Mouse (Mus musculus) MEL (cell line): ENCODE results near the gene Ostf1. TPM values are rescaled to one million over a fixed set of nuclear protein-coding genes. Genes with fewer than 3 reads are reported as not detected.
A peak's percentile ranks its signal among the peaks of the same experiment; 100 is the strongest.

Experiments
- DNase-seq: peaks from one replicate; pipeline ENCODE4 v3.0.0; 2011; ENCODE audit warnings: low read depth, low spot score
- H3K27ac ChIP-seq: 2 replicates; pipeline ENCODE4 v1.5.1; 2012; ENCODE audit warnings: low read depth, mild to moderate bottlenecking, control low read depth, low read length, moderate library complexity; ENCODE audit not compliant: control insufficient read depth
- H3K27me3 ChIP-seq, 2 experiments: fragments of 150-350 bp in 1 of 2; sonication (generic) in 1 of 2; 2 replicates each; pipeline ENCODE4 v1.6.1; 2012; ENCODE audit warnings: low read length in 2 of 2, mild to moderate bottlenecking in 2 of 2, improper control_type of control experiment in 1 of 2, moderate library complexity in 1 of 2; ENCODE audit not compliant: insufficient read depth in 2 of 2, control insufficient read depth in 1 of 2
- H3K36me3 ChIP-seq, 2 experiments: 2 replicates each; pipeline ENCODE4 v1.6.1; 2012 to 2014; ENCODE audit warnings: low read length in 2 of 2, improper control_type of control experiment in 1 of 2, inconsistent platforms in 1 of 2, mild to moderate bottlenecking in 1 of 2; ENCODE audit not compliant: insufficient read depth in 2 of 2, control insufficient read depth in 1 of 2
- H3K4me1 ChIP-seq, 2 experiments: fragments of 150-350 bp in 1 of 2; sonication (generic) in 1 of 2; 2 replicates each; pipeline ENCODE4 v1.6.1; 2012; ENCODE audit warnings: low read length in 2 of 2, improper control_type of control experiment in 1 of 2, mild to moderate bottlenecking in 1 of 2; ENCODE audit not compliant: insufficient read depth in 2 of 2, control insufficient read depth in 1 of 2
- H3K4me3 ChIP-seq, 2 experiments: fragments of 150-350 bp in 1 of 2; sonication (generic) in 1 of 2; 2 replicates each; pipeline ENCODE4 v1.5.1; 2012; ENCODE audit warnings: low read depth in 2 of 2, low read length in 2 of 2, mild to moderate bottlenecking in 2 of 2, moderate library complexity in 2 of 2, control low read depth in 1 of 2, improper control_type of control experiment in 1 of 2; ENCODE audit not compliant: control insufficient read depth in 1 of 2, insufficient read depth in 1 of 2
- H3K79me2 ChIP-seq: 2 replicates; pipeline ENCODE4 v1.6.1; 2012; ENCODE audit warnings: mild to moderate bottlenecking, low read length, moderate library complexity; ENCODE audit not compliant: control insufficient read depth, poor library complexity, insufficient read depth
- H3K9ac ChIP-seq: 2 replicates; pipeline ENCODE4 v1.6.1; 2012; ENCODE audit warnings: low read depth, mild to moderate bottlenecking, control low read depth, low read length, moderate library complexity; ENCODE audit not compliant: control insufficient read depth, poor library complexity, severe bottlenecking
- H3K9me3 ChIP-seq: fragments of 150-350 bp; sonication (generic); replicated peaks from 2 replicates; pipeline ENCODE4 v1.6.1; 2012; ENCODE audit warnings: mild to moderate bottlenecking, low read length, improper control_type of control experiment, moderate library complexity; ENCODE audit not compliant: insufficient read depth
- CHD1 ChIP-seq: IDR thresholded peaks from 2 replicates; pipeline ENCODE4 v1.6.1; 2012; ENCODE audit warnings: low read depth, mild to moderate bottlenecking, inconsistent platforms, low read length, improper control_type of control experiment
- CHD2 ChIP-seq: IDR thresholded peaks from 2 replicates; pipeline ENCODE4 v1.6.1; 2011; ENCODE audit warnings: low read length, improper control_type of control experiment
- CTCF ChIP-seq, 3 experiments: IDR thresholded peaks in 2 of 3; conservative IDR thresholded peaks in 1 of 3; 2 replicates each; pipeline ENCODE4 v1.5.1; 2011 to 2012; ENCODE audit warnings: low read length in 3 of 3, low read depth in 2 of 3, mild to moderate bottlenecking in 2 of 3, improper control_type of control experiment in 1 of 3, inconsistent platforms in 1 of 3, mixed read lengths in 1 of 3, moderate library complexity in 1 of 3; ENCODE audit not compliant: control insufficient read depth in 1 of 3, insufficient read depth in 1 of 3, poor library complexity in 1 of 3, severe bottlenecking in 1 of 3
- E2F4 ChIP-seq: IDR thresholded peaks from 2 replicates; pipeline ENCODE4 v1.6.1; 2011; ENCODE audit warnings: low read depth, low read length, improper control_type of control experiment, borderline replicate concordance
- ELF1 ChIP-seq: IDR thresholded peaks from 2 replicates; pipeline ENCODE4 v1.6.1; 2014; ENCODE audit warnings: low read depth, mild to moderate bottlenecking, inconsistent platforms, low read length, improper control_type of control experiment, moderate library complexity
- EP300 ChIP-seq, 2 experiments: IDR thresholded peaks; 2 replicates each; pipeline ENCODE4 v1.6.1; 2011; ENCODE audit warnings: improper control_type of control experiment in 2 of 2, low read length in 2 of 2, low read depth in 1 of 2, mild to moderate bottlenecking in 1 of 2
- ETS1 ChIP-seq: IDR thresholded peaks from 2 replicates; pipeline ENCODE4 v1.6.1; 2012; ENCODE audit warnings: low read depth, mild to moderate bottlenecking, inconsistent platforms, low read length, improper control_type of control experiment, moderate library complexity
- GABPA ChIP-seq: IDR thresholded peaks from 2 replicates; pipeline ENCODE4 v1.6.1; 2012; ENCODE audit warnings: low read depth, mild to moderate bottlenecking, inconsistent platforms, low read length, improper control_type of control experiment, moderate library complexity
- GATA1 ChIP-seq: IDR thresholded peaks from 2 replicates; pipeline ENCODE4 v1.6.1; 2011; ENCODE audit warnings: low read depth, low read length, improper control_type of control experiment
- HCFC1 ChIP-seq: IDR thresholded peaks from 2 replicates; pipeline ENCODE4 v1.6.1; 2012; ENCODE audit warnings: low read depth, mild to moderate bottlenecking, inconsistent platforms, low read length, improper control_type of control experiment, moderate library complexity
- JUND ChIP-seq: IDR thresholded peaks from 2 replicates; pipeline ENCODE4 v1.6.1; 2011; ENCODE audit warnings: low read depth, mild to moderate bottlenecking, improper control_type of control experiment, low read length
- KAT2A ChIP-seq: conservative IDR thresholded peaks from 2 replicates; pipeline ENCODE4 v1.6.1; 2012; ENCODE audit warnings: low read depth, low read length, improper control_type of control experiment, inconsistent platforms
- MAFK ChIP-seq: IDR thresholded peaks from 2 replicates; pipeline ENCODE4 v1.6.1; 2011; ENCODE audit warnings: low read depth, mild to moderate bottlenecking, low read length, improper control_type of control experiment, borderline replicate concordance
- MAX ChIP-seq: IDR thresholded peaks from 2 replicates; pipeline ENCODE4 v1.6.1; 2011; ENCODE audit warnings: low read length, improper control_type of control experiment
- MEF2A ChIP-seq: IDR thresholded peaks from 2 replicates; pipeline ENCODE4 v1.6.1; 2014; ENCODE audit warnings: low read depth, mild to moderate bottlenecking, inconsistent platforms, low read length, improper control_type of control experiment; ENCODE audit not compliant: poor library complexity, insufficient replicate concordance, severe bottlenecking; ENCODE audit errors: extremely low read depth
- NELFE ChIP-seq: IDR thresholded peaks from 2 replicates; pipeline ENCODE4 v1.6.1; 2011; ENCODE audit warnings: low read depth, low read length, improper control_type of control experiment
- NRF1 ChIP-seq: IDR thresholded peaks from 2 replicates; pipeline ENCODE4 v1.6.1; 2014; ENCODE audit warnings: low read depth, mild to moderate bottlenecking, inconsistent platforms, low read length, improper control_type of control experiment, moderate library complexity; ENCODE audit not compliant: poor library complexity, insufficient read depth, severe bottlenecking
- POLR2A ChIP-seq, 2 experiments: IDR thresholded peaks; 2 replicates each; pipeline ENCODE4 v1.6.1; 2011 to 2012; ENCODE audit warnings: low read length in 2 of 2, mild to moderate bottlenecking in 2 of 2, control low read depth in 1 of 2, improper control_type of control experiment in 1 of 2, low read depth in 1 of 2, moderate library complexity in 1 of 2; ENCODE audit not compliant: control insufficient read depth in 1 of 2, insufficient read depth in 1 of 2, poor library complexity in 1 of 2
- POLR2AphosphoS2 ChIP-seq: IDR thresholded peaks from 2 replicates; pipeline ENCODE4 v1.6.1; 2011; ENCODE audit warnings: low read length, improper control_type of control experiment
- RAD21 ChIP-seq: IDR thresholded peaks from 2 replicates; pipeline ENCODE4 v1.6.1; 2011; ENCODE audit warnings: mild to moderate bottlenecking, low read depth, low read length, improper control_type of control experiment
- SIN3A ChIP-seq: IDR thresholded peaks from 2 replicates; pipeline ENCODE4 v1.6.1; 2012; ENCODE audit warnings: low read length, improper control_type of control experiment, inconsistent platforms
- SMC3 ChIP-seq: IDR thresholded peaks from 2 replicates; pipeline ENCODE4 v1.6.1; 2011; ENCODE audit warnings: low read depth, low read length, improper control_type of control experiment
- TBP ChIP-seq: IDR thresholded peaks from 2 replicates; pipeline ENCODE4 v1.8.0; 2011; ENCODE audit warnings: low read depth, low read length, improper control_type of control experiment
- TCF12 ChIP-seq: IDR thresholded peaks from 2 replicates; pipeline ENCODE4 v1.6.1; 2014; ENCODE audit warnings: low read depth, mild to moderate bottlenecking, inconsistent platforms, low read length, improper control_type of control experiment, moderate library complexity
- UBTF ChIP-seq: IDR thresholded peaks from 2 replicates; pipeline ENCODE4 v1.6.1; 2012; ENCODE audit warnings: low read depth, mild to moderate bottlenecking, inconsistent platforms, low read length, improper control_type of control experiment, moderate library complexity, borderline replicate concordance; ENCODE audit not compliant: insufficient read depth
- USF1 ChIP-seq: IDR thresholded peaks from 2 replicates; pipeline ENCODE4 v1.6.1; 2014; ENCODE audit warnings: low read depth, mild to moderate bottlenecking, inconsistent platforms, low read length, improper control_type of control experiment, moderate library complexity
- USF2 ChIP-seq, 2 experiments: IDR thresholded peaks; 2 replicates each; pipeline ENCODE4 v1.6.1; 2011 to 2012; ENCODE audit warnings: improper control_type of control experiment in 2 of 2, low read length in 2 of 2, borderline replicate concordance in 1 of 2, inconsistent platforms in 1 of 2, low read depth in 1 of 2, mild to moderate bottlenecking in 1 of 2; ENCODE audit not compliant: insufficient read depth in 1 of 2
- ZKSCAN1 ChIP-seq: IDR thresholded peaks from 2 replicates; pipeline ENCODE4 v1.6.1; 2012; ENCODE audit warnings: low read depth, mild to moderate bottlenecking, inconsistent platforms, low read length, improper control_type of control experiment, moderate library complexity
- ZMIZ1 ChIP-seq: IDR thresholded peaks from 2 replicates; pipeline ENCODE4 v1.6.1; 2012; ENCODE audit warnings: low read depth, mild to moderate bottlenecking, inconsistent platforms, low read length, improper control_type of control experiment, moderate library complexity
- ZNF384 ChIP-seq: IDR thresholded peaks from 2 replicates; pipeline ENCODE4 v1.6.1; 2012; ENCODE audit warnings: low read depth, mild to moderate bottlenecking, inconsistent platforms, low read length, improper control_type of control experiment
- polyA plus RNA-seq, 2 experiments: library from polyadenylated mRNA; stranded (reverse) in 1 of 2; unstranded in 1 of 2; fragments of >175 nt in 1 of 2; fragments of >200 nt in 1 of 2; gene quantifications; 2 replicates each; pipeline versions ENCODE4 v1.2.1 to v1.2.4; 2012; ENCODE audit warnings: low replicate concordance in 2 of 2, low read depth in 1 of 2; ENCODE audit not compliant: insufficient read length in 2 of 2, insufficient read depth in 1 of 2, missing spikeins in 1 of 2
- total RNA-seq: library from RNA; depleted of rRNA; stranded (reverse); fragments of 300-350 nt; gene quantifications from 2 replicates; pipeline ENCODE4 v1.2.3, GENCODE M21; 2012

Gene Ostf1
- total and polyA plus RNA-seq, 3 experiments, result 117 to 162 TPM; not detected in 1

DNA sequence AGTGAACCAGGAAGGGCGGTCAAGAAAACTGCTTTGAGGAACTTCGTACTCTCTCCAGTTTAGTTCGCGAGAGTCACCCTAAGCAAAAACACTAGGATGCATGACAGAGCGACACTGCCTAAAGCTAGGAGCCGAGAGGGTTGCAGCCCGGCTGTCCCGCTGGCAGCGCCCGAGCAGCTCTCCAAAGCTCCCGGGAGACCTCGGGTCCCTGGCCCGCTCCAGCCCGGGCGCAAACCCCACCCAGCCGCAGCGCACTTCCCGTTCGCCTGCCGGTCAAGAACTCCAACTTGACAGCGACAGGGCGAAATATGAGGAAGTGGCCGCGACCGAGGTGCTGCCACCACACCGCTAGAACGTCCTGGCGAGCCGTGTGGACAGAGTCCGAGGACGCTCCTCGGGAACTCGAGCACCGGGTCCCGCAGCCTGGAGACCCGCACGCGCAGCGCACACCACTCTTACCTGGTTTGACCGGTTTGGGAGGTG lies 421 bp downstream of the Ostf1 start (continued):
- TF ChIP-seq MAX, result 0 out of 2 replicates have a peak, but pooled peaks have one; percentile 4
- TF ChIP-seq EP300 (IDR thresholded peaks at IDR 0.05; ENCODE audit: low read depth in 1 of 2, low read length in 2 of 2), result 0 out of 4 replicates have a peak, but pooled peaks of 1 of the 2 experiments have one; percentile 6
- peak; percentile 66; the same call in 1 of the 2 replicates for TF ChIP-seq UBTF
- TF ChIP-seq ZMIZ1, result peak; percentile 19; the same call in 1 of the 2 replicates
- no peak for TF ChIP-seq NRF1
- TF ChIP-seq USF2 (IDR thresholded peaks at IDR 0.05; ENCODE audit: borderline replicate concordance in 1 of 2, insufficient read depth in 1 of 2, low read depth in 1 of 2, low read length in 2 of 2), result no peak
- TF ChIP-seq, all 39 proteins: peak for 12

- Histone ChIP-seq H3K4me3 (peak overlapping the region; percentile 62 to 100), H3K36me3 (peaks cover 0 to 13% of the 10 kb centered on the region in 2 experiments; a peak in 2 of 4 replicates), H3K9ac (peak overlapping the region; percentile 62), H3K79me2 (peaks cover 50% of the 10 kb centered on the region), H3K4me1 (peaks cover 4 to 19% of the 10 kb centered on the region in 2 experiments), H3K27me3 (no peaks in the 10 kb centered on the region), H3K27ac (peak overlapping the region; percentile 76), H3K9me3 (no peaks in the 10 kb centered on the region)
- peak; percentile 76 for DNase-seq
- TF ChIP-seq POLR2A (IDR thresholded peaks at IDR 0.05; ENCODE audit: control insufficient read depth in 1 of 2, insufficient read depth in 1 of 2, low read depth in 1 of 2, low read length in 2 of 2, poor library complexity in 1 of 2) (no peak), KAT2A (no peak), CTCF (IDR thresholded peaks at IDR 0.05 in 2 of 3, conservative IDR thresholded peaks at IDR 0.05 in 1 of 3; ENCODE audit: control insufficient read depth in 1 of 3, insufficient read depth in 1 of 3, low read depth in 2 of 3, low read length in 3 of 3, poor library complexity in 1 of 3, severe bottlenecking in 1 of 3) (no peak), ZKSCAN1 (no peak), USF2 (IDR thresholded peaks at IDR 0.05; ENCODE audit: borderline replicate concordance in 1 of 2, insufficient read depth in 1 of 2, low read depth in 1 of 2, low read length in 2 of 2) (no peak), GATA1 (no peak), ZMIZ1 (no peak), E2F4 (no peak), RAD21 (no peak), HCFC1 (0 out of 2 replicates have a peak, but pooled peaks have one; percentile 6), CHD2 (no peak), SMC3 (no peak), POLR2AphosphoS2 (no peak), MAFK (no peak), NRF1 (no peak), SIN3A (no peak; the same call in 1 of the 2 replicates), CHD1 (no peak; the same call in 1 of the 2 replicates), MAX (no peak), NELFE (no peak), EP300 (IDR thresholded peaks at IDR 0.05; ENCODE audit: low read depth in 1 of 2, low read length in 2 of 2) (peak in 1 of 2 experiments; percentile 6; a peak in 1 of 4 replicates), GABPA (no peak), TBP (peak; percentile 68), TCF12 (no peak), JUND (no peak), MEF2A (no peak), ETS1 (no peak), USF1 (no peak), ZNF384 (peak; percentile 53; the same call in 1 of the 2 replicates), ELF1 (no peak)
These were observed 1.2 kb downstream of the Ostf1 start for GRCm38 (mm10) chr19:18630221-18631119.
